Mouse (Mus musculus) spleen, adult 2 months (tissue): Measurements from ENCODE around the gene Pax5.

ENCODE experiments used
- CTCF ChIP-seq: fragments of 200-500 bp; IDR thresholded peaks from 2 replicates; pipeline ENCODE4 v1.5.1; 2011; ENCODE audit warnings: mild to moderate bottlenecking, inconsistent platforms; ENCODE audit not compliant: insufficient read depth, insufficient read length, insufficient replicate concordance; ENCODE audit errors: extremely low read depth
- POLR2A ChIP-seq: fragments of 200-500 bp; IDR thresholded peaks from 2 replicates; pipeline ENCODE4 v1.6.1; 2011; ENCODE audit warnings: low read depth, low read length, inconsistent platforms

DNA sequence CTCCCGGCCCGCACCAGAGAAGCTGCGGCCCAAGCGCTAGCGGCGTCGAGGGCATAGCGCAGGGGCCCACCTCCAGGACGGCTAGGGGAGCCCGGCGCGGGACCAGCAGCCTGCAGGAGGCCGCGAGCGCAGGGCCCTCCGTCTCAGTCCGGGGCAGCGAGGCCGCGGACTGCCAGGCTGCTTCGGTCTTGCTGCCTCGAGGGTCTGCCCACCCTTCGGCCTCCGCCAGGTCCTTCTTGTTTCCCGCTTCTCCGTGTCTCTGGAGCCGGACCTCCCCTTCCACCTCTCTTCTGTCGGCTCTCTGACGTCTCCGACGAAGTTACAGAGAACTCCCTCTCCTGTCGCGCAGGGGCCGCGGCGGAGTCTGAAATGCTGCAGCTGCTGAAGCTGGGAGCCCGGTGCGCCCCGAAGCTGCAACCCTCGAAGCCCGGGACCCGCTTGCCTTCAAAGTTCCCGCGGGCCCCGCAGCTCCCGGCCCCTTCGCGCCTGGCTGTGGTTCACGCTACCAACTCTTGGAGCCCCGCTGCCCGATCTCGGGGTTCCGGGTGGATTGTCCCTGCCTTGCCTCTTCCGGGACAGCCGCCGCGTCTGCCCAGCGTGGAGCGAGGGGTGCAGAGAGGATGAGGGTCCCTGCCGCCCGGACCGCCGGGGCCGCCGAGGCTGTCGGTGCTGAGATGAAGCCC, 6.5 kb downstream of the Pax5 start:
- TF ChIP-seq CTCF (no peak), POLR2A (no peak)
